Mouse (Mus musculus) heart, adult 2 months (tissue): ENCODE measurements around the gene Olfr293. TPM values are rescaled to one million over a fixed set of nuclear protein-coding genes. Genes with fewer than 3 reads are reported as not detected.

Source experiments
- DNase-seq, 2 experiments: peaks; one replicate each; pipeline ENCODE4 v3.0.0; 2021
- H3K27ac ChIP-seq: fragments of 200-600 bp; 2 replicates; pipeline ENCODE4 v1.8.1; 2022
- H3K27me3 ChIP-seq: fragments of 200-500 bp; 2 replicates; pipeline ENCODE4 v1.6.1; 2012; ENCODE audit warnings: mild to moderate bottlenecking, low read length, inconsistent platforms, mixed read lengths; ENCODE audit not compliant: control insufficient read depth, insufficient read depth
- H3K36me3 ChIP-seq: fragments of 200-500 bp; 2 replicates; pipeline ENCODE4 v1.6.1; 2012; ENCODE audit warnings: low read length, inconsistent platforms; ENCODE audit not compliant: control insufficient read depth, insufficient read depth
- H3K4me1 ChIP-seq: fragments of 200-500 bp; 2 replicates; pipeline ENCODE4 v1.6.1; 2011; ENCODE audit warnings: low read length; ENCODE audit not compliant: control insufficient read depth, insufficient read depth
- H3K4me3 ChIP-seq: fragments of 200-600 bp; 2 replicates; pipeline ENCODE4 v1.8.1; 2022
- H3K79me2 ChIP-seq: fragments of 200-500 bp; replicated peaks from 2 replicates; pipeline ENCODE4 v1.6.1; 2012; ENCODE audit warnings: mild to moderate bottlenecking, inconsistent platforms, low read length, moderate library complexity, mixed read lengths; ENCODE audit not compliant: control insufficient read depth, insufficient read depth
- H3K9ac ChIP-seq: fragments of 200-500 bp; 2 replicates; pipeline ENCODE4 v1.6.1; 2012; ENCODE audit warnings: low read depth, mild to moderate bottlenecking, control low read depth, inconsistent platforms, low read length, mixed read lengths
- CTCF ChIP-seq: fragments of 200-600 bp; IDR thresholded peaks from 2 replicates; pipeline ENCODE4 v1.8.1; 2022; ENCODE audit warnings: antibody characterized with exemption, mild to moderate bottlenecking, moderate library complexity
- EP300 ChIP-seq: fragments of 200-500 bp; IDR thresholded peaks from 2 replicates; pipeline ENCODE4 v1.6.1; 2011; ENCODE audit warnings: low read depth, low read length, control low read depth; ENCODE audit not compliant: insufficient read depth
- POLR2A ChIP-seq: fragments of 200-500 bp; IDR thresholded peaks from 2 replicates; pipeline ENCODE4 v1.6.1; 2011; ENCODE audit warnings: mild to moderate bottlenecking, low read depth, low read length, control low read depth; ENCODE audit not compliant: insufficient read depth
- WGBS: fragments of 180-500 bp; shearing (Covaris S2); methylation state at CpG from one replicate; pipeline ENCODE4 v1.1.7; 2018; 5-methylcytosine and 5-hydroxymethylcytosine counted together
- intact Hi-C: fragments of 180-260 bp; cut with DNase I; formaldehyde crosslinking; loops from one replicate; pipeline ENCODE4 v1.15.1; 2025
- long read RNA-seq: library from polyadenylated mRNA; stranded (forward); transcript quantifications from one replicate; pipeline ENCODE4 v2.0.0, GENCODE M21; 2021
- polyA plus RNA-seq: library from polyadenylated mRNA; depleted of rRNA; stranded (reverse); fragments of >200 nt; gene quantifications from 2 replicates; pipeline ENCODE4 v1.2.3, GENCODE M21; 2012; rRNA removed
- total RNA-seq, 2 experiments: library from RNA; stranded (reverse); gene quantifications; 2 replicates each; pipeline ENCODE4 v1.2.3; 2021

Gene Olfr293
- total RNA-seq: not detected
- not detected in 2 replicates for polyA plus RNA-seq
- long read RNA-seq: 0 reads

- no peak for DNase-seq
- intact Hi-C loops: no loop called here
- no peak for TF ChIP-seq CTCF
- no peak for TF ChIP-seq EP300
- no peak for TF ChIP-seq POLR2A
- Histone ChIP-seq H3K4me3 (no peak within 1 kb of the TSS), H3K79me2 (no peaks in the 10 kb centered on the region), H3K27me3 (no peaks in the 10 kb centered on the region), H3K9ac (no peak within 1 kb of the TSS), H3K36me3 (no peaks in the 10 kb centered on the region), H3K27ac (no peak within 1 kb of the TSS), H3K4me1 (no peaks in the 10 kb centered on the region)
- 91% methylated on average over 4 of the region's 4 CpGs for WGBS
Measured at GRCm38 (mm10) chr7:86648761-86649160, at the start of gene Olfr293. Gene Olfr293, plus strand, starts transcription at chr7:86649061.

- intact Hi-C loops: no loop called here
- TF ChIP-seq CTCF: no peak
- no peak for TF ChIP-seq EP300
- TF ChIP-seq POLR2A: no peak
- DNase-seq: no peak
- H3K4me3 ChIP-seq: no peak within 1 kb of the TSS
- no peaks in the 10 kb centered on the region for H3K27me3 ChIP-seq
- no peak within 1 kb of the TSS for H3K27ac ChIP-seq
- no peak within 1 kb of the TSS for H3K9ac ChIP-seq
- no peaks in the 10 kb centered on the region for H3K36me3 ChIP-seq
- no peaks in the 10 kb centered on the region for H3K79me2 ChIP-seq
- H3K4me1 ChIP-seq: no peaks in the 10 kb centered on the region
- 39% methylated on average over 2 of the region's 2 CpGs for WGBS
Measured at GRCm38 (mm10) chr7:86616543-86616942, 32.3 kb upstream of the Olfr293 start, which contains the start of gene Olfr294. Gene Olfr294, minus strand, starts transcription at chr7:86616643.

GRCm38 (mm10) chr7:86688030-86688429 lies 39.2 kb downstream of the Olfr293 start, which contains the start of gene Olfr292:
Gene Olfr292, plus strand, starts transcription at chr7:86688330.
- intact Hi-C loops: no loop called here
- Histone ChIP-seq H3K79me2 (no peaks in the 10 kb centered on the region), H3K4me1 (no peaks in the 10 kb centered on the region), H3K9ac (no peak within 1 kb of the TSS), H3K27me3 (no peaks in the 10 kb centered on the region), H3K27ac (no peak within 1 kb of the TSS), H3K36me3 (no peaks in the 10 kb centered on the region), H3K4me3 (no peak within 1 kb of the TSS)
- TF ChIP-seq EP300 (no peak), POLR2A (no peak), CTCF (no peak)
- no peak for DNase-seq

Other genes starting within 250 kb of the Olfr293 start
- gene Olfr301, start 245.2 kb upstream of the Olfr293 start, total RNA-seq: not detected
- not detected in 2 replicates for gene Olfr301, start 245.2 kb upstream of the Olfr293 start, polyA plus RNA-seq
- gene Olfr299, start 189.1 kb upstream of the Olfr293 start, total RNA-seq: not detected
- gene Olfr299, start 189.1 kb upstream of the Olfr293 start, polyA plus RNA-seq: not detected in 2 replicates
- not detected for gene Olfr298, start 156.6 kb upstream of the Olfr293 start, total RNA-seq
- not detected in 2 replicates for gene Olfr298, start 156.6 kb upstream of the Olfr293 start, polyA plus RNA-seq
- not detected for gene Olfr297, start 129.1 kb upstream of the Olfr293 start, total RNA-seq
- not detected in 2 replicates for gene Olfr297, start 129.1 kb upstream of the Olfr293 start, polyA plus RNA-seq
- gene Olfr295, start 65.2 kb upstream of the Olfr293 start, total RNA-seq: not detected
- not detected in 2 replicates for gene Olfr295, start 65.2 kb upstream of the Olfr293 start, polyA plus RNA-seq
- not detected for gene Olfr294, start 32.4 kb upstream of the Olfr293 start, total RNA-seq
- gene Olfr294, start 32.4 kb upstream of the Olfr293 start, polyA plus RNA-seq: not detected in 2 replicates
- not detected for gene Olfr292, start 39.3 kb downstream of the Olfr293 start, total RNA-seq
- not detected in 2 replicates for gene Olfr292, start 39.3 kb downstream of the Olfr293 start, polyA plus RNA-seq
- gene Folh1, start 126.9 kb downstream of the Olfr293 start, total RNA-seq: not detected
- 0.09 and 0.18 TPM in 2 replicates for gene Folh1, start 126.9 kb downstream of the Olfr293 start, polyA plus RNA-seq
- gene Vmn2r77, start 146.0 kb downstream of the Olfr293 start, total RNA-seq: not detected
- not detected in 2 replicates for gene Vmn2r77, start 146.0 kb downstream of the Olfr293 start, polyA plus RNA-seq